ENCODE assay signal across 8 mouse cellular contexts in genomic region chr16:91373473-91374252, GRCm38 (mm10). TPM values are rescaled to one million over a fixed set of nuclear protein-coding genes. Genes with fewer than 3 reads are reported as not detected.
DNase-seq lines count a peak whose midpoint lies in the region; ATAC-seq and TF ChIP-seq lines count a peak whose summit lies in the region.
"Had no signal": no experiment of that assay in that cellular context is flagged by ENCODE, and none has a peak within 500 bp of the region (broad histone marks: within the 10 kb centered on the region; RNA-seq: fewer than 3 reads in every experiment).

No protein-coding gene starts in this region.

- H3K27me3 ChIP-seq in heart, embryonic 15.5 days, result no peaks in the 10 kb centered on the region
- no peaks in the 10 kb centered on the region for H3K27me3 ChIP-seq in liver, embryonic 16.5 days (ENCODE audit: control insufficient read depth, insufficient read depth, low read depth, low read length)

- H3K27ac ChIP-seq in ES-E14 (ENCODE audit: insufficient read depth, low read depth, low read length, poor library complexity, severe bottlenecking), result no peak overlapping the region
- H3K27ac ChIP-seq in heart, embryonic 15.5 days, result peak overlapping the region; percentile 98
- peak overlapping the region; percentile 99 for H3K27ac ChIP-seq in liver, embryonic 16.5 days (ENCODE audit: low read length)

- H3K4me2 ChIP-seq in heart, embryonic 15.5 days, result peak overlapping the region; percentile 74
- H3K4me2 ChIP-seq in liver, embryonic 16.5 days (ENCODE audit: low read depth, low read length), result peak overlapping the region; percentile 73

- H3K9me3 ChIP-seq in ES-E14 (ENCODE audit: control insufficient read depth, insufficient read depth, low read depth, low read length), result no peaks in the 10 kb centered on the region
- no peaks in the 10 kb centered on the region for H3K9me3 ChIP-seq in heart, embryonic 15.5 days (replicated peaks)
- H3K9me3 ChIP-seq in liver, embryonic 16.5 days (replicated peaks; ENCODE audit: control insufficient read depth, low read length), result no peaks in the 10 kb centered on the region

- peak; percentile 55 for DNase-seq in CD4-positive, CD25-positive, alpha-beta regulatory T cell, adult 2 months (ENCODE audit: low read depth, low spot score)
- no peak for DNase-seq in ES-E14 (ENCODE audit: low read depth, low spot score)
- DNase-seq in thymus, postnatal 25 days, result peak; percentile 40
- DNase-seq in MN1 (ENCODE audit: low spot score), result no peak
- DNase-seq in embryo, embryonic 10 days (ENCODE audit: low spot score), result no peak

- in situ Hi-C loops in ES-E14 (cut with MboI; ENCODE audit: low sequenced_read_pairs in 2 of 2, unreplicated experiment in 2 of 2), result loop anchor here in 1 of 2 experiments (25.0 kb wide), 1 partner anchor 286 kb away; the partner anchor contains the start of gene 4932438H23Rik

- 30% methylated on average over 13 of the region's 13 CpGs for WGBS in heart, embryonic 15.5 days
- 18% methylated on average over 13 of the region's 13 CpGs for WGBS in liver, embryonic 16.5 days (ENCODE audit: insufficient replicate concordance)

- H3K36me3 ChIP-seq in ES-E14 (ENCODE audit: control insufficient read depth, insufficient read depth, low read length, poor library complexity, severe bottlenecking), result no peaks in the 10 kb centered on the region
- no peaks in the 10 kb centered on the region for H3K36me3 ChIP-seq in heart, embryonic 15.5 days
- H3K36me3 ChIP-seq in liver, embryonic 16.5 days (ENCODE audit: control insufficient read depth, insufficient read depth), result peaks cover 11% of the 10 kb centered on the region

- ATAC-seq in heart, embryonic 15.5 days (replicated peaks; ENCODE audit: insufficient number of reproducible peaks, insufficient read depth, low FRiP score, low read depth), result no peak
- 0 out of 2 replicates have a peak, but pooled peaks have one; percentile 3 for ATAC-seq in liver, embryonic 16.5 days (ENCODE audit: low read depth)

- peak overlapping the region; percentile 86 to 98 for H3K4me3 ChIP-seq in ES-E14 (ENCODE audit: insufficient read depth in 1 of 2, low read depth in 1 of 2, low read length in 2 of 2, poor library complexity in 1 of 2, severe bottlenecking in 1 of 2)
- peak overlapping the region; percentile 95 for H3K4me3 ChIP-seq in heart, embryonic 15.5 days
- H3K4me3 ChIP-seq in liver, embryonic 16.5 days (ENCODE audit: low read depth, low read length), result peak overlapping the region; percentile 99

- H3K4me1 ChIP-seq in ES-E14 (ENCODE audit: control insufficient read depth in 2 of 2, insufficient read depth in 2 of 2, low read length in 2 of 2, poor library complexity in 1 of 2), result peaks cover 3 to 7% of the 10 kb centered on the region in 2 experiments; a peak in 3 of 4 replicates
- H3K4me1 ChIP-seq in heart, embryonic 15.5 days (replicated peaks), result peaks cover 21% of the 10 kb centered on the region
- peaks cover 39% of the 10 kb centered on the region for H3K4me1 ChIP-seq in liver, embryonic 16.5 days (ENCODE audit: control insufficient read depth, low read depth, low read length)

- H3K9ac ChIP-seq in ES-E14 (ENCODE audit: insufficient read depth, low read depth, low read length, poor library complexity, severe bottlenecking), result peak overlapping the region; percentile 81
- H3K9ac ChIP-seq in heart, embryonic 15.5 days, result peak overlapping the region; percentile 92
- peak overlapping the region; percentile 100 for H3K9ac ChIP-seq in liver, embryonic 16.5 days (ENCODE audit: low read depth, low read length)

TF ChIP-seq in ES-E14, 5 proteins besides CTCF, POLR2A, EP300 and RAD21:
- TF ChIP-seq MAFK (IDR thresholded peaks at IDR 0.05; ENCODE audit: insufficient read depth, low read depth, low read length) (no peak), ZNF384 (IDR thresholded peaks at IDR 0.05; ENCODE audit: low read depth, low read length) (no peak), CHD2 (IDR thresholded peaks at IDR 0.05; ENCODE audit: low read depth, low read length) (no peak), ZC3H11A (IDR thresholded peaks at IDR 0.05; ENCODE audit: borderline replicate concordance, low read depth, low read length) (no peak), HCFC1 (IDR thresholded peaks at IDR 0.05; ENCODE audit: borderline replicate concordance, insufficient read depth, low read length) (no peak)

RNA-seq across cellular contexts. Expression of gene Ifnar2, which starts 1.1 kb away (rescaled TPM):
- total RNA-seq in ES-E14 (2012; rRNA removed), result 20.6 and 33.6 TPM in 2 replicates
- polyA plus RNA-seq in heart, embryonic 15.5 days (2015; fragmentation: Nextera tagmentation; extraction: Ambion mirVana), result 52.5 and 58.9 TPM in 2 replicates
- 92.9 and 95.8 TPM in 2 replicates for polyA plus RNA-seq in liver, embryonic 16.5 days (2015; fragmentation: Nextera tagmentation; extraction: Ambion mirVana)

RNA-seq across cellular contexts. Expression of gene Gm21970, which starts 17.9 kb away (rescaled TPM):
- not detected in 2 replicates for total RNA-seq in ES-E14 (2012; rRNA removed)
- polyA plus RNA-seq in heart, embryonic 15.5 days (2015; fragmentation: Nextera tagmentation; extraction: Ambion mirVana), result not detected in 2 replicates
- polyA plus RNA-seq in liver, embryonic 16.5 days (2015; fragmentation: Nextera tagmentation; extraction: Ambion mirVana), result not detected in 2 replicates
- polyA plus RNA-seq: gonadal fat pad, adult 2 months had no signal

RNA-seq across cellular contexts. Expression of gene Il10rb, which starts 32.3 kb away (rescaled TPM):
- total RNA-seq in ES-E14 (2012; rRNA removed), result 2.3 and 3.4 TPM in 2 replicates
- polyA plus RNA-seq in heart, embryonic 15.5 days (2015; fragmentation: Nextera tagmentation; extraction: Ambion mirVana), result 57.9 and 58.9 TPM in 2 replicates
- 32.3 and 33.6 TPM in 2 replicates for polyA plus RNA-seq in liver, embryonic 16.5 days (2015; fragmentation: Nextera tagmentation; extraction: Ambion mirVana)

Comparison
In these comparisons a context has a peak if more than half of its experiments do, and no peak if none do; other contexts are left out.
1. DNase-seq: peak in CD4-positive, CD25-positive, alpha-beta regulatory T cell, adult 2 months (single experiment) and thymus, postnatal 25 days (single experiment); none in ES-E14 (single experiment), MN1 (single experiment) and embryo, embryonic 10 days (single experiment).
2. Peak in every context shown above with its lines, with median percentiles within 50 percentile points of each other: H3K4me3 ChIP-seq and H3K9ac ChIP-seq.